Mouse (Mus musculus): ENCODE measurements around the gene Pxylp1.

Gene Pxylp1

GRCm38 (mm10) chr9:96890756-96891155, 1.7 kb downstream of the Pxylp1 start:
- no peak for DNase-seq (ENCODE audit: extremely low spot score)

- DNase-seq (ENCODE audit: extremely low spot score) = peak; percentile 22
Observed at GRCm38 (mm10) chr9:96890266-96890665, 2.2 kb downstream of the Pxylp1 start.

GRCm38 (mm10) chr9:96889345-96890021, 3.0 kb downstream of the Pxylp1 start:
- peak; percentile 89 for DNase-seq (ENCODE audit: extremely low spot score)

- DNase-seq (ENCODE audit: extremely low spot score) = no peak
Observed at GRCm38 (mm10) chr9:96888742-96889344, 3.6 kb downstream of the Pxylp1 start.

GRCm38 (mm10) chr9:96887954-96888353, 4.5 kb downstream of the Pxylp1 start:
- no peak for DNase-seq (ENCODE audit: extremely low spot score)

GRCm38 (mm10) chr9:96887492-96887891, 5.0 kb downstream of the Pxylp1 start:
- DNase-seq (ENCODE audit: extremely low spot score) = no peak

- no peak for DNase-seq (ENCODE audit: extremely low spot score)
Observed at GRCm38 (mm10) chr9:96885781-96886180, 6.7 kb downstream of the Pxylp1 start.

- DNase-seq (ENCODE audit: extremely low spot score) = no peak
Observed at GRCm38 (mm10) chr9:96882496-96883265, 9.8 kb downstream of the Pxylp1 start.

- no peak for DNase-seq (ENCODE audit: extremely low spot score)
Observed at GRCm38 (mm10) chr9:96881901-96882300, 10.6 kb downstream of the Pxylp1 start.

GRCm38 (mm10) chr9:96879024-96879423, 13.4 kb downstream of the Pxylp1 start:
- no peak for DNase-seq (ENCODE audit: extremely low spot score)

- DNase-seq (ENCODE audit: extremely low spot score) = no peak
Observed at GRCm38 (mm10) chr9:96878464-96878863, 14.0 kb downstream of the Pxylp1 start.

- DNase-seq (ENCODE audit: extremely low spot score) = no peak
Observed at GRCm38 (mm10) chr9:96875704-96876103, 16.8 kb downstream of the Pxylp1 start.

GRCm38 (mm10) chr9:96873082-96873481, 19.4 kb downstream of the Pxylp1 start:
- DNase-seq (ENCODE audit: extremely low spot score) = peak; percentile 22

GRCm38 (mm10) chr9:96870104-96870503, 22.4 kb downstream of the Pxylp1 start:
- DNase-seq (ENCODE audit: extremely low spot score) = no peak

GRCm38 (mm10) chr9:96869542-96869941, 22.9 kb downstream of the Pxylp1 start:
- DNase-seq (ENCODE audit: extremely low spot score) = no peak

- no peak for DNase-seq (ENCODE audit: extremely low spot score)
Observed at GRCm38 (mm10) chr9:96868546-96868945, 23.9 kb downstream of the Pxylp1 start.

GRCm38 (mm10) chr9:96867165-96867564, 25.3 kb downstream of the Pxylp1 start:
- no peak for DNase-seq (ENCODE audit: extremely low spot score)

- DNase-seq (ENCODE audit: extremely low spot score) = no peak
Observed at GRCm38 (mm10) chr9:96866196-96866595, 26.3 kb downstream of the Pxylp1 start.

- DNase-seq (ENCODE audit: extremely low spot score) = no peak
Observed at GRCm38 (mm10) chr9:96865473-96866050, 26.9 kb downstream of the Pxylp1 start.

GRCm38 (mm10) chr9:96863539-96863938, 28.9 kb downstream of the Pxylp1 start:
- no peak for DNase-seq (ENCODE audit: extremely low spot score)

GRCm38 (mm10) chr9:96862836-96863235, 29.6 kb downstream of the Pxylp1 start:
- no peak for DNase-seq (ENCODE audit: extremely low spot score)

GRCm38 (mm10) chr9:96861092-96861487, 31.4 kb downstream of the Pxylp1 start:
- no peak for DNase-seq (ENCODE audit: extremely low spot score)

Measured in embryo, embryonic 9.5 days (tissue).